Mouse (Mus musculus) limb, embryonic 14.5 days (tissue): ENCODE measurements around the gene Phlda1. TPM values are rescaled to one million over a fixed set of nuclear protein-coding genes. Genes with fewer than 3 reads are reported as not detected.

Experiments used
- ATAC-seq: fragments of 200-750 bp; cut with Nextera tagmentation; 2 replicates; pipeline ENCODE4 v1.8.0; 2017; ENCODE audit warnings: low read depth, moderate number of reproducible peaks, moderate TSS enrichment; ENCODE audit not compliant: low FRiP score
- DNase-seq: peaks from one replicate; pipeline ENCODE4 v3.0.0-alpha.2; 2015; ENCODE audit warnings: low spot score
- H3K27ac ChIP-seq: fragments of 300-500 bp; sonication (generic); replicated peaks from 2 replicates; pipeline ENCODE4 v1.5.1; 2014; ENCODE audit warnings: low read depth, mild to moderate bottlenecking, low read length, moderate library complexity, mixed read lengths
- H3K27me3 ChIP-seq: fragments of 300-500 bp; sonication (generic); 2 replicates; pipeline ENCODE4 v1.6.1; 2014; ENCODE audit warnings: low read length, mixed read lengths; ENCODE audit not compliant: control insufficient read depth, insufficient read depth
- H3K36me3 ChIP-seq: fragments of 300-500 bp; sonication (generic); 2 replicates; pipeline ENCODE4 v1.6.1; 2014; ENCODE audit warnings: mild to moderate bottlenecking, low read length, moderate library complexity, mixed read lengths; ENCODE audit not compliant: control insufficient read depth, insufficient read depth
- H3K4me1 ChIP-seq: fragments of 300-500 bp; sonication (generic); 2 replicates; pipeline ENCODE4 v1.6.1; 2014; ENCODE audit warnings: antibody characterized with exemption, low read length, mixed read lengths; ENCODE audit not compliant: control insufficient read depth, insufficient read depth
- H3K4me2 ChIP-seq: fragments of 300-500 bp; sonication (generic); replicated peaks from 2 replicates; pipeline ENCODE4 v1.6.1; 2014; ENCODE audit warnings: low read depth, mild to moderate bottlenecking, low read length, moderate library complexity; ENCODE audit not compliant: severe bottlenecking
- H3K4me3 ChIP-seq: fragments of 300-500 bp; sonication (generic); replicated peaks from 2 replicates; pipeline ENCODE4 v1.5.1; 2014; ENCODE audit warnings: low read length
- H3K9ac ChIP-seq: fragments of 300-500 bp; sonication (generic); 2 replicates; pipeline ENCODE4 v1.6.1; 2014; ENCODE audit warnings: mild to moderate bottlenecking, low read depth, low read length, moderate library complexity; ENCODE audit not compliant: severe bottlenecking
- H3K9me3 ChIP-seq: fragments of 300-500 bp; sonication (generic); 2 replicates; pipeline ENCODE4 v1.6.1; 2016; ENCODE audit warnings: low read length; ENCODE audit not compliant: control insufficient read depth
- POLR2A ChIP-seq: fragments of 200-500 bp; IDR thresholded peaks from 2 replicates; pipeline ENCODE4 v1.8.0; 2012; ENCODE audit warnings: inconsistent platforms, mild to moderate bottlenecking, moderate library complexity, borderline replicate concordance; ENCODE audit not compliant: insufficient read depth, insufficient read length; ENCODE audit errors: extremely low read depth
- WGBS: fragments of 180-500 bp; shearing (Covaris S2); extraction: QIAGEN DNeasy Blood & Tissue Kit; methylation state at CpG from one replicate; pipeline ENCODE4 v1.1.7; 2014; 5-methylcytosine and 5-hydroxymethylcytosine counted together
- polyA plus RNA-seq, 2 experiments: library from polyadenylated mRNA; depleted of rRNA in 1 of 2; stranded (reverse) in 1 of 2; unstranded in 1 of 2; fragments of >200 nt; fragmentation: Nextera tagmentation in 1 of 2; extraction: Ambion mirVana in 1 of 2; gene quantifications; 2 replicates each; pipeline versions ENCODE4 v1.2.1 to v1.2.3; 2012 to 2014

Phlda1 gene
- polyA plus RNA-seq, 2 experiments = 39.2 to 44.1 TPM

- no peak overlapping the region for H3K4me3 ChIP-seq
- H3K9ac ChIP-seq = no peak overlapping the region
- no peaks in the 10 kb centered on the region for H3K27me3 ChIP-seq
- ATAC-seq (no peak), DNase-seq (no peak)
- no peak overlapping the region for H3K27ac ChIP-seq
- peaks cover 17% of the 10 kb centered on the region for H3K4me1 ChIP-seq
- peaks cover 9% of the 10 kb centered on the region for H3K36me3 ChIP-seq
- H3K9me3 ChIP-seq = no peaks in the 10 kb centered on the region
- WGBS = 38% methylated on average over 4 of the region's 4 CpGs
- TF ChIP-seq POLR2A = no peak
- H3K4me2 ChIP-seq = no peak overlapping the region
These were observed 29.8 kb upstream of the Phlda1 start for GRCm38 (mm10) chr10:111476301-111476700.

- H3K27ac ChIP-seq = no peak overlapping the region
- no peak overlapping the region for H3K4me2 ChIP-seq
- WGBS = 82% methylated on average over 6 of the region's 6 CpGs
- H3K9me3 ChIP-seq = no peaks in the 10 kb centered on the region
- H3K4me1 ChIP-seq = peaks cover 14% of the 10 kb centered on the region
- no peaks in the 10 kb centered on the region for H3K27me3 ChIP-seq
- no peak for TF ChIP-seq POLR2A
- H3K4me3 ChIP-seq = no peak overlapping the region
- DNase-seq (no peak), ATAC-seq (no peak)
- peaks cover 17% of the 10 kb centered on the region for H3K36me3 ChIP-seq
- no peak overlapping the region for H3K9ac ChIP-seq
These were observed 29.0 kb upstream of the Phlda1 start for GRCm38 (mm10) chr10:111476989-111477510.

GRCm38 (mm10) chr10:111479599-111479998 lies 26.5 kb upstream of the Phlda1 start:
- ATAC-seq (no peak), DNase-seq (no peak)
- Histone ChIP-seq H3K4me2 (no peak overlapping the region), H3K27me3 (no peaks in the 10 kb centered on the region), H3K27ac (no peak overlapping the region), H3K4me3 (no peak overlapping the region), H3K36me3 (peaks cover 34% of the 10 kb centered on the region), H3K9ac (no peak overlapping the region), H3K4me1 (0 out of 2 replicates have a peak, but pooled peaks cover 11% of the 10 kb centered on the region), H3K9me3 (no peaks in the 10 kb centered on the region)
- 74% methylated on average over 5 of the region's 5 CpGs for WGBS
- TF ChIP-seq POLR2A = no peak

- Histone ChIP-seq H3K9me3 (no peaks in the 10 kb centered on the region), H3K4me2 (no peak overlapping the region), H3K4me1 (0 out of 2 replicates have a peak, but pooled peaks cover 4% of the 10 kb centered on the region), H3K9ac (no peak overlapping the region), H3K27ac (no peak overlapping the region), H3K4me3 (no peak overlapping the region), H3K36me3 (peaks cover 58% of the 10 kb centered on the region), H3K27me3 (no peaks in the 10 kb centered on the region)
- TF ChIP-seq POLR2A = no peak
- DNase-seq = no peak
- WGBS = 92% methylated on average over 2 of the region's 2 CpGs
- no peak for ATAC-seq
These were observed 23.4 kb upstream of the Phlda1 start for GRCm38 (mm10) chr10:111482654-111483053.

GRCm38 (mm10) chr10:111484079-111484478 lies 22.0 kb upstream of the Phlda1 start:
- Histone ChIP-seq H3K36me3 (peaks cover 68% of the 10 kb centered on the region), H3K9me3 (no peaks in the 10 kb centered on the region), H3K4me3 (no peak overlapping the region), H3K9ac (no peak overlapping the region), H3K27ac (no peak overlapping the region), H3K4me2 (no peak overlapping the region), H3K27me3 (no peaks in the 10 kb centered on the region), H3K4me1 (0 out of 2 replicates have a peak, but pooled peaks cover 4% of the 10 kb centered on the region)
- DNase-seq (no peak), ATAC-seq (no peak)
- TF ChIP-seq POLR2A = no peak
- 89% methylated on average over 5 of the region's 5 CpGs for WGBS
